Mouse (Mus musculus) heart, embryonic 14.5 days (tissue): ENCODE measurements around the gene Zfand6. TPM values are rescaled to one million over a fixed set of nuclear protein-coding genes. Genes with fewer than 3 reads are reported as not detected.
A peak's percentile ranks its signal among the peaks of the same experiment; 100 is the strongest.

Source experiments
- ATAC-seq: fragments of 200-750 bp; cut with Nextera tagmentation; 2 replicates; pipeline ENCODE4 v1.8.0; 2017; ENCODE audit warnings: low read depth, moderate TSS enrichment; ENCODE audit not compliant: insufficient number of reproducible peaks, insufficient read depth, low FRiP score
- H3K27ac ChIP-seq, 2 experiments: fragments of 200-500 bp in 1 of 2; fragments of 300-500 bp in 1 of 2; sonication (generic) in 1 of 2; replicated peaks in 1 of 2; 2 replicates each; pipeline ENCODE4 v1.5.1; 2012 to 2014; ENCODE audit warnings: low read depth in 2 of 2, low read length in 2 of 2, control low read depth in 1 of 2, mild to moderate bottlenecking in 1 of 2, mixed read lengths in 1 of 2; ENCODE audit not compliant: control insufficient read depth in 1 of 2, insufficient read depth in 1 of 2
- H3K27me3 ChIP-seq: fragments of 300-500 bp; sonication (generic); 2 replicates; pipeline ENCODE4 v1.6.1; 2014; ENCODE audit warnings: mild to moderate bottlenecking, low read length, control low read depth; ENCODE audit not compliant: control insufficient read depth, insufficient read depth
- H3K36me3 ChIP-seq: fragments of 300-500 bp; sonication (generic); 2 replicates; pipeline ENCODE4 v1.6.1; 2014; ENCODE audit warnings: mild to moderate bottlenecking, control low read depth, low read length, mixed read lengths; ENCODE audit not compliant: control insufficient read depth, insufficient read depth
- H3K4me1 ChIP-seq, 2 experiments: fragments of 200-500 bp in 1 of 2; fragments of 300-500 bp in 1 of 2; sonication (generic) in 1 of 2; 2 replicates each; pipeline ENCODE4 v1.6.1; 2012 to 2014; ENCODE audit warnings: low read length in 2 of 2, control low read depth in 1 of 2, mixed read lengths in 1 of 2; ENCODE audit not compliant: control insufficient read depth in 2 of 2, insufficient read depth in 2 of 2
- H3K4me2 ChIP-seq: fragments of 300-500 bp; sonication (generic); 2 replicates; pipeline ENCODE4 v1.6.1; 2014; ENCODE audit warnings: mild to moderate bottlenecking, low read length
- H3K4me3 ChIP-seq, 2 experiments: fragments of 200-500 bp in 1 of 2; fragments of 300-500 bp in 1 of 2; sonication (generic) in 1 of 2; 2 replicates each; pipeline ENCODE4 v1.5.1; 2012 to 2014; ENCODE audit warnings: low read length in 2 of 2, mild to moderate bottlenecking in 2 of 2, control low read depth in 1 of 2, low read depth in 1 of 2, moderate library complexity in 1 of 2; ENCODE audit not compliant: control insufficient read depth in 1 of 2, insufficient read depth in 1 of 2
- H3K9ac ChIP-seq: fragments of 300-500 bp; sonication (generic); 2 replicates; pipeline ENCODE4 v1.6.1; 2014; ENCODE audit warnings: mild to moderate bottlenecking, low read length
- H3K9me3 ChIP-seq: fragments of 300-500 bp; sonication (generic); 2 replicates; pipeline ENCODE4 v1.6.1; 2016; ENCODE audit warnings: low read length, control low read depth; ENCODE audit not compliant: control insufficient read depth
- WGBS: fragments of 180-500 bp; shearing (Covaris S2); extraction: QIAGEN DNeasy Blood & Tissue Kit; methylation state at CpG from one replicate; pipeline ENCODE4 v1.1.7; 2014; 5-methylcytosine and 5-hydroxymethylcytosine counted together
- polyA plus RNA-seq: library from polyadenylated mRNA; unstranded; fragments of >200 nt; fragmentation: Nextera tagmentation; extraction: Ambion mirVana; gene quantifications from 2 replicates; pipeline ENCODE4 v1.2.1, GENCODE M21; 2014

Gene Zfand6
- polyA plus RNA-seq, 1 experiment from 2014 or later: 168 TPM

GRCm38 (mm10) chr7:84578841-84579240 is 110.9 kb downstream of the Zfand6 start:
- no peak for ATAC-seq
- no peak overlapping the region for H3K9ac ChIP-seq
- WGBS: 92% methylated on average over 1 of the region's 1 CpGs
- H3K36me3 ChIP-seq: no peaks in the 10 kb centered on the region
- no peak overlapping the region for H3K4me2 ChIP-seq
- no peaks in the 10 kb centered on the region for H3K27me3 ChIP-seq
- no peak overlapping the region for H3K4me3 ChIP-seq
- no peak overlapping the region for H3K27ac ChIP-seq
- H3K4me1 ChIP-seq: no peaks in the 10 kb centered on the region
- no peaks in the 10 kb centered on the region for H3K9me3 ChIP-seq

DNA sequence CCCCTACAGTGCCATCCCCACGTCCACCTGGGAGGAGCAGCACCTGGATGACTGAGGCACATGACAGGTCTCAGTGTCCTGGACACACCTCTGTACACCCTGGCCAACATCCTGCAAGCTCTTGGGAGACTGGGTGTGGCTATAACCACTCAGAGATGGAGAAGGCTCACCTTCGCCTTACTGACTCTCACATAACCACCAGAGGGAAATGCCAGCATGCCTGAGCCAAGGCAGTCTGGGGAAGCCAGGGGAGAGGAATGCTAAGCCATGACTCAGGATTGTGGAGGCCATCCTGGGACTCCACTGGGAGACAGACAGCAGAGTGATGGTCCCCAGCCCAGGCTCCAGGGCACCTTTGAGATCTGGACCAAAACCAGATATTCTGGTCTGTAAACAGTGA is 112.7 kb downstream of the Zfand6 start:
- 91% methylated on average over 2 of the region's 2 CpGs for WGBS
- Histone ChIP-seq H3K4me1 (no peaks in the 10 kb centered on the region), H3K27ac (no peak overlapping the region), H3K4me2 (no peak overlapping the region), H3K9me3 (no peaks in the 10 kb centered on the region), H3K27me3 (no peaks in the 10 kb centered on the region), H3K36me3 (no peaks in the 10 kb centered on the region), H3K4me3 (no peak overlapping the region), H3K9ac (no peak overlapping the region)
- ATAC-seq: no peak

DNA sequence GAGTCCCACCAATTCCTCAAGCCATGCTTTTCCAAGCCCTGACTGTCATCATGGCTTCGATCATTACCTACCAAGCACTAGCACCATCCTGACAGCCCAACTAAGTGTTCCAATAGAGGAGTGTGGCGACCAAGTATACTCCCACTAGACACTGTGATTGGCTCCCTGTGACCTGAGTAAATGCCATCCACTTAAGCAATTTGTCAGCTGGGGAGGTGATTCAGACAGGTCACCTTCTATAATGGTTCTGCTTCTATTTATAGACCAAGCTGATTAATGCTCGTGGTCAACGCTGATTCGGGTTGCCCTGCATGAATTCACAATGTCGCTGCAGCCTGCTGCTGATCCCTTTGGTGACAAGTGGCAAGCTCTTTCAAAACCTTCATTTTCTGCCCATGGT is 123.6 kb downstream of the Zfand6 start:
- Histone ChIP-seq H3K27ac (peak overlapping the region; percentile 49 to 76), H3K4me3 (no peak overlapping the region), H3K36me3 (no peaks in the 10 kb centered on the region), H3K4me1 (peaks cover 4 to 13% of the 10 kb centered on the region in 2 experiments; a peak in 2 of 4 replicates), H3K9ac (no peak overlapping the region), H3K9me3 (no peaks in the 10 kb centered on the region), H3K4me2 (peak overlapping the region; percentile 11; the same call in 1 of the 2 replicates), H3K27me3 (no peaks in the 10 kb centered on the region)
- WGBS: 27% methylated on average over 6 of the region's 6 CpGs
- peak; percentile 86 for ATAC-seq

- H3K36me3 ChIP-seq: no peaks in the 10 kb centered on the region
- no peak overlapping the region for H3K9ac ChIP-seq
- ATAC-seq: no peak
- 83% methylated on average over 3 of the region's 3 CpGs for WGBS
- no peak overlapping the region for H3K4me3 ChIP-seq
- H3K4me1 ChIP-seq: peaks cover 4 to 13% of the 10 kb centered on the region in 2 experiments; a peak in 2 of 4 replicates
- H3K4me2 ChIP-seq: no peak overlapping the region
- no peaks in the 10 kb centered on the region for H3K27me3 ChIP-seq
- H3K9me3 ChIP-seq: no peaks in the 10 kb centered on the region
- no peak overlapping the region for H3K27ac ChIP-seq
Observed at GRCm38 (mm10) chr7:84564236-84564635, 125.5 kb downstream of the Zfand6 start.

Other genes with a start within 250 kb of the Zfand6 start
- gene Gm2115, start 161.0 kb downstream of the Zfand6 start, polyA plus RNA-seq: 0.20 and 0.27 TPM in 2 replicates
- gene Fah, start 83.2 kb downstream of the Zfand6 start, polyA plus RNA-seq: 4.8 and 4.9 TPM in 2 replicates
- not detected in 2 replicates for gene Olfr291, start 163.6 kb upstream of the Zfand6 start, polyA plus RNA-seq